Mouse (Mus musculus): ENCODE data around the gene Hoxc9. TPM values are rescaled to one million over a fixed set of nuclear protein-coding genes. Genes with fewer than 3 reads are reported as not detected.

Hoxc9 gene
- total RNA-seq, 2 experiments from 2014 or later: 8.4 to 8.6 TPM

DNA sequence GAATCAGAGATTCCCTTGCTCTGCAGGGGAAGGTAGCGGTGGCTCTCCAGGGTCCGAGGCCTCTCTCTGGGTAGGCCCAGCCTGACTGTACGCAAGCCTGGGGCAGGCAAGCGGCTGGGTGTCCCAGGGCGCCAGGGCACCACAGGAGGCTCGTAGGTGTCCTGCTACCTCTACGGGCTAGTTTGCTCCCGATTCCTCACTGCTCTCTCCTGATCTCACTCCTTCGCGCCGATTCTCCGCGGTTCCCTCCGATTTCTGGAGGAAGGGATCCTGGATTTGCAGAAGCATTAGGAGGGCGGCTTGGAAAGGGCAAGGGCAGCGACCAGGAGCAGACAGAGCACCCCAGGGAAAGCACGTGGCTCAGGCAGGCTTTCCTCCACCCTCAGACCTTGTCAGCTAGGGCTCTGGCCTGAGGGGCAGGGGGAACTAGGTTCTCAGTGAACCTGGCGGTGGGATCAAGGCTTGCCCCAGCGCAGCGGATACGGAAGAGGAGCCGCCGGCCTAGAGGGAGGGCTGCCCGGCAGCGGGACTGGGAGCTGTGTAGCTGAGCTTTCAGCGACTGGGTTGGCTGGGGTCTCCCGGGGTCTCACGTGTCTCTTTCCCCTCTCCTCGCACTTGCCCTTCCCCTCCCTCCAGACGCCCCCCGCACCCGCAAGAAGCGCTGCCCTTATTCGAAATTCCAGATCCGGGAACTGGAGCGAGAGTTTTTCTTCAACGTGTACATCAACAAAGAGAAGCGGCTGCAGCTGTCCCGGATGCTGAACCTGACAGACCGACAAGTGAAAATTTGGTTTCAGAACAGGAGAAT is 20.2 kb upstream of the Hoxc9 start:
- no peak for DNase-seq (ENCODE audit: low spot score in 2 of 2)

- DNase-seq (ENCODE audit: low spot score in 2 of 2): no peak
Observed at GRCm38 (mm10) chr15:102956906-102957305, 19.3 kb upstream of the Hoxc9 start.

DNA sequence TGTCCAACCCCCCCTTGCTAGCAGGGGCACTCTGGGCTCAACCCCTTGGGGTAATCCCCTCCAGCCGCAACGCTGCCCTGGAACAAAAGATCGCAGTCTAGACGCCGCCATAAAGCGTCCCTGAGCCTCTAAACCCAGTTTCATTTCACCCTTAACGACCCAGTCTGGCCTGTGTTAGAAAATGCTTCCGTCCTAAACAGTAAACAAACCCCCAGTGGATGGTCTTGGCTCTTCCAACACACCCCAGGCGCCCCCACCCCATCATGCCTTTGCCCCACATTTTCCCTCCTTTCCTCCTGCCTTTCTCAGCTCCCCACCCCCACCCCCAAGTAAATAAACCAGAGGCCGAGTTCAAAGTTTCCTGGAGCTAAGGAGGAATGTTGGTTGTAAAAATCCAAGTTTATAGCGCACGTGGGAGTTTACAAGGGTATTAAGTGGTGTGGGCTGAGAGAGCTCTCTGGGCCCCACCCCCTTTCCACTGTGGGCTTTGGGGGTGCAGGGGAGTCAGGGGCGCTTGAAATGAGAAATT is 16.5 kb upstream of the Hoxc9 start:
- no peak for DNase-seq (ENCODE audit: low spot score in 2 of 2)

DNA sequence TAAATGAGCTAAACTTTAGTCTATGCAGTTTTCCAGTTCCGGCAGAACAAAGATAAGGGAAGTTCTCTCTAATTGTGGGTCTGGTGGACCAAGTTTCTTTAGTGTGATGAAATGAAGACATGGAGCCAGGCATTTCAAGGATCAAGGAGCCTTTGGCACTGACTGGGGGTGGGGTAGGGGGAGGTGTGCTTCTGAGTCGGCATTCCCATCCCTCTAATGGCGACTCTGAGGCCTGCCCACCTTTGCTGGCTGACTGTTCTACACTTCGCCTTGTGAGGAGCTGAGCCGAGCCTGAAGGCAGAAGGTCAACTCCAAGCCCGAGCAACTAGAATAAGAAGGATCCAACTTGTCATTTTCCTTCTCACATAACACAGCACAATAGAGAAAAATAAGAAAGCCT is 14.5 kb upstream of the Hoxc9 start:
- DNase-seq (ENCODE audit: low spot score in 2 of 2): no peak

GRCm38 (mm10) chr15:102962492-102962891 is 13.7 kb upstream of the Hoxc9 start:
- DNase-seq (ENCODE audit: low spot score in 2 of 2): no peak

DNA sequence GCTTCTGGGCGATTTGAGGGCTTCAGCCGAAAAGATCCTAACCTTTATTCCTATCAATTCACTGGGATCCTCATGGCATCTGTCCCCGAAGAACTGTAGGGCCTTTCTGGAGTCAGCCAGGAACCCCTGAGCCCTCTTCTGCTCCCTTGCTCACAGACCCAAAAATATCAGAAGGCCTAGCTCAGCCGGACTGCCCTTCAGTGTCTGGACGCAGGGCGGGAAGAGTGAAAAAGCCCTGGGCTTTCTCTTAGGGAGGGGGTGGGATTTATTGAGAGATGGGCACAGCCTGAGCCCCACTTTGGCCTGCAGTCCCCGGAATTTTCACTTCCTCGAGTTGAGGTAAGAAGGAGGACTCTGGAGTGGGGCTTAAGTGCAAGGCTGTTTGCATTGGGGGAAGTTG is 13.0 kb upstream of the Hoxc9 start:
- DNase-seq (ENCODE audit: low spot score in 2 of 2): no peak

GRCm38 (mm10) chr15:102963671-102964640 is 12.3 kb upstream of the Hoxc9 start:
- DNase-seq (ENCODE audit: low spot score in 2 of 2): peak in 1 of 2 experiments; percentile 74

- DNase-seq (ENCODE audit: low spot score in 2 of 2): no peak
Observed at GRCm38 (mm10) chr15:102965003-102965891, 11.0 kb upstream of the Hoxc9 start.

GRCm38 (mm10) chr15:102965892-102966775 is 10.1 kb upstream of the Hoxc9 start:
- DNase-seq (ENCODE audit: low spot score in 2 of 2): peak; percentile 96 to 97

DNA sequence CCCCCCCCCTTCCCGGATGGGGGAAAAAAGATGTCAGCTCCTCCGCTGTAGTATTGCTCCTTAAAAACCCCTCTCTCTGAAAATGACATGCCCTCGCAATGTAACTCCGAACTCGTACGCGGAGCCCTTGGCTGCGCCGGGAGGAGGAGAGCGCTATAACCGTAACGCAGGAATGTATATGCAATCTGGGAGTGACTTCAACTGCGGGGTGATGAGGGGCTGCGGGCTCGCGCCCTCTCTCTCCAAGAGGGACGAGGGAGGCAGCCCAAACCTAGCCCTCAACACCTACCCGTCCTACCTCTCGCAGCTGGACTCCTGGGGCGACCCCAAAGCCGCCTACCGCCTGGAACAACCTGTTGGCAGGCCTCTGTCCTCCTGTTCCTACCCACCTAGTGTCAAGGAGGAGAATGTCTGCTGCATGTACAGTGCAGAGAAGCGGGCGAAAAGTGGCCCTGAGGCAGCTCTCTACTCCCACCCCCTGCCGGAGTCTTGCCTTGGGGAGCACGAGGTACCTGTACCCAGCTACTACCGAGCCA is 9.4 kb upstream of the Hoxc9 start, which contains the start of gene Hoxc10:
Gene Hoxc10 (plus strand): TSS at position 21 of the 536 bp plus-strand sequence.
- DNase-seq (ENCODE audit: low spot score in 2 of 2): no peak

- DNase-seq (ENCODE audit: low spot score in 2 of 2): no peak
Observed at GRCm38 (mm10) chr15:102967312-102967510, 9.0 kb upstream of the Hoxc9 start, which contains the start of gene Hoxc5. TSS of gene Hoxc5 (plus strand) at chr15:102967443.

DNA sequence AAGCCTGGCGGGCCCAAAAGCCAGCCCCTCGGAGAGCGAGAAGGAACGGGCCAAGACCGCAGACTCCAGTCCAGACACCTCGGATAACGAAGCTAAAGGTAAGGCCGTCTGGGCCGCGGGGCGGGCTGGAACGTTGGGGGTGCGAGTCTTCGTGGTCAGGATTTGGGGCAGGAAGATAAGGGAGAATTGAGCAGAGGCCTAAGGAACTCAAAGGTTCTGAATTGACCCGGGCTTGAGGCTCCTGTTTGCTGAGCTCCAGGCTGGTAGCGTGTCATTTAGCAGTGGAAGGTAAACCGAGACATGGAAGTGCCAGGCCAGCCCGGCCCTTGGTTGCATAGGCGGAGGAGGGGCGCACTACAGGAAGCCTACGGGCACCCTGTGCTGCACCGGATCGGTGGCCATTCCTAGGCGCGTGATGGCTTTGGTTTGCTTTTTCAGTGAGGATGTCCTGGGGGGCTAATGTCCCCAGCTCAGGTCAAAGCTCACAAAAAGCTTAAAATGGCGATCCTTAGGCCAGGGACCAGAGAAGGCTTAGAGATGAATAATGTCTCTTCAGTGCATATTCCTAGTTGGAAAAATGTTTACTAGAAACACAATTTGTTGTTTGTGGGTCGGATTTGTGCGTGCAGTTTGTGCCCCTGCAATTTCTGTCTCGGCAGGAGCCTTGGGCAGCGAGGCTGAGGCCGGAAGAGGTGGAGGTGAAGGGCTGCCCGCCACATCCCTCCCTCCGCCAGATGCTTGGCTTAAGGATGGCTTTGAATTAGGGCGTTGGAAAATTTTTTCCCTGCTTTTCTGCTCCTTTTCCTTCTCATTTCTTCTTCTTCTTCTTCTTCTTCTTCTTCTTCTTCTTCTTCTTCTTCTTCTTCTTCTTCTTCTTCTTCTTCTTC is 8.5 kb upstream of the Hoxc9 start:
- DNase-seq (ENCODE audit: low spot score in 2 of 2): no peak

DNA sequence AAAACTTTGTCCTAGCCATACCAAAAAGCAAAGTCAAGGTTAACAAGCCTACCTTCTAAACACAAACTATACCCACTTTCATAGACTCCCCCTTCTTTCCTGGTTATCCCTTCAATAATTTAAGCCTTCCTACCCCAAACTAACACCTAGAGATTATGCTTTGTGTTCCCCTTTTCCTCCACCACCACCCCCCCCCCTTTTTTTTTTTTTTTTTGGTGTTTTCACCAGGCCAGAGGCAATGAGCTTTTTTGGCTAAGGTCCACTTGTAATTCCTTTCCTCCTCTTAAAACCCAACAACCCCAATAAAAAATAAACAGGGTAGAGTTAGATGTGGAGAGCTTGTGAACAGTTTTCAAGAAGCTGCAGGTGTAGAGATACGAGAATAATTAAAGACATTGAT is 6.9 kb upstream of the Hoxc9 start:
- DNase-seq (ENCODE audit: low spot score in 2 of 2): no peak

- DNase-seq (ENCODE audit: low spot score in 2 of 2): no peak
Observed at GRCm38 (mm10) chr15:102970740-102971139, 5.5 kb upstream of the Hoxc9 start.

- DNase-seq (ENCODE audit: low spot score in 2 of 2): no peak
Observed at GRCm38 (mm10) chr15:102972254-102972653, 4.0 kb upstream of the Hoxc9 start.

GRCm38 (mm10) chr15:102972753-102973152 is 3.5 kb upstream of the Hoxc9 start:
- DNase-seq (ENCODE audit: low spot score in 2 of 2): no peak

- no peak for DNase-seq (ENCODE audit: low spot score in 2 of 2)
Observed at GRCm38 (mm10) chr15:102975034-102975433, 1.2 kb upstream of the Hoxc9 start.

DNA sequence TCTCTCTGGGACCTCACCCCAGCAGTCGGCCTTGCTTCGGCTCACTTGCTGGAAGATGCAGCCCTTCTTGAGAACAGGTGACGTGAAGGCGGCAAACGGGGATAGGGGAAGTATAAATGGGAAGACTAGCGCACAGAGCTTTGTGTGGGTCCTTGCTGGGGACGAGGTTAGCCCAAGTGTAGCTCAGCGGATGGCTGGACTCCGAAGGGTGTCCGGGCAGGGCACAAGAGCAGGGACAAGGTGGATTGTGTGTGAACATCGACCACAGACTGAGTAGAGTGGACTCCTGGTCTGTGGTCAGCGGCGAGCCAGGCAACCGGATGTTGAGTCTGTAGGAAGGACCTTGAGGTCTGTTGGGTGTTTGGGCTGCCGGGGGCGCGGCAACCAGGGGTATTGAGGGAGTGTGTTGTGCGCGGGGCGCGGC is 539 bp upstream of the Hoxc9 start:
- peak in 1 of 2 experiments; percentile 54 for DNase-seq (ENCODE audit: low spot score in 2 of 2)
